Comparison of ENCODE assay signal across 11 mouse cellular contexts in the genomic region with DNA sequence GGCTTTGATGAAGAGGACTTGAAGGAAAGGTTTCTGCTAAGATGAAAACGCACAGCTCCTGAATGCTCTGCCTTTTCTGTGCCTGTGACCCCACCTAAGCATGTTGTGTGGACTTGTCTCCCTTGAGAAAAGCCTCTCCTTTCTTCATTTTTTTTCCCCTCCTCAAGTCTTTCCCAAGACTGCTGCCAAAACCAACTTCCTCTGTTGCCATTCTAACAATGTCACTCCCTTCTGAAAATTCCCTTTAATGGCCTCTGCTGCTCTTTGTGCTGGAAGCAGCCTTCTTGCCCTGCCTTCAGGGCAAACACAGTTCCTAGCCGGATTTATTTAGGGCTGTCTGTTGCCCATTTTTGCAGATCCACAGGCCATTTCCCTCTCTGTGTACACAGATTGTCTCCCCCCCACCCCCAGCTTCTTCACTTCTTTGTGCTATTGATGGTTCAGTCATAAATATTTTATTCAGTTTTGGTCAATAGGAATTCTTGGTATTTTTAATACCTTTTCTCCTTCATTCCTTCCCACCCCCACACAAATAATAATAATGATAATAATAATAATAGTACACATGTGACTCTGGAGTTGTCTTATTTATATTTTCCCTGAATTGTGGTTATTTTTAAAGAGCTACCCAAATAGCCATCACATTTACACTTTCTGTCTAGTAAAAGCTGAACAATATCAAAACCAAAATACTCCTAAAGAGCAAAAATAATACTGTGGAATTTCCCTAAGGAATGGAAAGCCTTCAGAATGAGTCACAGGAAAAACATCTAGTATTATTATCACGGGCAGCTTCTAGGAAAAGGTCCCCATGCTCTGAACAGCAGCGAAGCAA. TPM values are rescaled to one million over a fixed set of nuclear protein-coding genes. Genes with fewer than 3 reads are reported as not detected.
DNase-seq lines count a peak whose midpoint lies in the region; ATAC-seq and TF ChIP-seq lines count a peak whose summit lies in the region.
"Had no signal": no experiment of that assay in that cellular context is flagged by ENCODE, and none has a peak within 500 bp of the region (broad histone marks: within the 10 kb centered on the region; RNA-seq: fewer than 3 reads in every experiment).

No protein-coding gene starts in this region.

- H3K4me2 ChIP-seq in hindbrain, postnatal 0 days (ENCODE audit: low read depth, low read length), result no peak overlapping the region
- H3K4me2 ChIP-seq in hindbrain, embryonic 11.5 days (replicated peaks; ENCODE audit: low read depth, low read length), result no peak overlapping the region
- H3K4me2 ChIP-seq in embryonic facial prominence, embryonic 12.5 days (replicated peaks), result no peak overlapping the region
- H3K4me2 ChIP-seq in limb, embryonic 14.5 days (replicated peaks; ENCODE audit: low read depth, low read length, severe bottlenecking), result no peak overlapping the region
- H3K4me2 ChIP-seq in forebrain, embryonic 11.5 days (ENCODE audit: low read depth, low read length, severe bottlenecking), result no peak overlapping the region
- H3K4me2 ChIP-seq: limb, embryonic 12.5 days had no signal

- H3K27ac ChIP-seq in hindbrain, postnatal 0 days, result peak overlapping the region; percentile 26; the same call in 1 of the 2 replicates
- H3K27ac ChIP-seq in hindbrain, embryonic 11.5 days (ENCODE audit: low read depth, low read length), result no peak overlapping the region
- 0 out of 2 replicates have a peak overlapping the region, but pooled peaks have one; percentile 50 for H3K27ac ChIP-seq in embryonic facial prominence, embryonic 12.5 days
- H3K27ac ChIP-seq in limb, embryonic 14.5 days (replicated peaks; ENCODE audit: low read depth, low read length), result peak overlapping the region; percentile 33; the same call in 1 of the 2 replicates
- no peak overlapping the region for H3K27ac ChIP-seq in forebrain, embryonic 11.5 days (ENCODE audit: low read depth, low read length)
- H3K27ac ChIP-seq: limb, embryonic 12.5 days had no signal

- no peaks in the 10 kb centered on the region for H3K27me3 ChIP-seq in hindbrain, postnatal 0 days (ENCODE audit: insufficient read depth, low read length)
- no peaks in the 10 kb centered on the region for H3K27me3 ChIP-seq in hindbrain, embryonic 11.5 days (ENCODE audit: control insufficient read depth, insufficient read depth, low read length)
- H3K27me3 ChIP-seq in C2C12 (ENCODE audit: control insufficient read depth, insufficient read depth, insufficient read length), result no peaks in the 10 kb centered on the region
- H3K27me3 ChIP-seq in embryonic facial prominence, embryonic 12.5 days, result no peaks in the 10 kb centered on the region
- no peaks in the 10 kb centered on the region for H3K27me3 ChIP-seq in limb, embryonic 14.5 days (ENCODE audit: control insufficient read depth, insufficient read depth, low read length)
- H3K27me3 ChIP-seq in forebrain, embryonic 11.5 days (ENCODE audit: control insufficient read depth, insufficient read depth, low read length), result no peaks in the 10 kb centered on the region
- H3K27me3 ChIP-seq: limb, embryonic 12.5 days had no signal

- ATAC-seq in hindbrain, postnatal 0 days, result no peak
- ATAC-seq in hindbrain, embryonic 11.5 days (ENCODE audit: low FRiP score), result no peak
- ATAC-seq in embryonic facial prominence, embryonic 12.5 days (ENCODE audit: insufficient number of reproducible peaks, insufficient read depth, low FRiP score, low TSS enrichment), result no peak
- no peak for ATAC-seq in limb, embryonic 14.5 days (ENCODE audit: low FRiP score, low read depth)
- no peak for ATAC-seq in forebrain, embryonic 11.5 days (replicated peaks; ENCODE audit: low FRiP score)

- H3K79me3 ChIP-seq in C2C12 (ENCODE audit: low read depth), result no peaks in the 10 kb centered on the region

- DNase-seq in hindbrain, postnatal 0 days (ENCODE audit: low spot score), result no peak
- no peak for DNase-seq in hindbrain, embryonic 11.5 days (ENCODE audit: low spot score)
- peak; percentile 9 for DNase-seq in limb, embryonic 14.5 days (ENCODE audit: low spot score)
- no peak for DNase-seq in urinary bladder, postnatal 4 days (ENCODE audit: low spot score in 2 of 2)
- DNase-seq in forebrain, embryonic 11.5 days (ENCODE audit: low spot score), result no peak
- DNase-seq in right cerebral cortex, postnatal 25 days, result no peak
- DNase-seq: thymus, postnatal 25 days had no signal

- no peaks in the 10 kb centered on the region for H3K79me2 ChIP-seq in C2C12 (ENCODE audit: control insufficient read depth, insufficient read depth)

- TF ChIP-seq POLR2A in limb, embryonic 14.5 days (IDR thresholded peaks at IDR 0.05; ENCODE audit: borderline replicate concordance, extremely low read depth, insufficient read depth, insufficient read length), result no peak

- no peak overlapping the region for H3ac ChIP-seq in C2C12 (ENCODE audit: control insufficient read depth, insufficient read length, low read depth)

- H3K4me1 ChIP-seq in hindbrain, postnatal 0 days (ENCODE audit: insufficient read depth, low read length), result no peaks in the 10 kb centered on the region
- no peaks in the 10 kb centered on the region; the same call in 1 of the 2 replicates for H3K4me1 ChIP-seq in hindbrain, embryonic 11.5 days (replicated peaks; ENCODE audit: control insufficient read depth, insufficient read depth, low read length)
- peaks cover 4% of the 10 kb centered on the region; the same call in 1 of the 2 replicates for H3K4me1 ChIP-seq in embryonic facial prominence, embryonic 12.5 days
- H3K4me1 ChIP-seq in limb, embryonic 14.5 days (ENCODE audit: control insufficient read depth, insufficient read depth, low read length), result peaks cover 4% of the 10 kb centered on the region
- peaks cover 3% of the 10 kb centered on the region; the same call in 1 of the 2 replicates for H3K4me1 ChIP-seq in forebrain, embryonic 11.5 days (replicated peaks; ENCODE audit: control insufficient read depth, insufficient read depth, low read length)

- H3K4me3 ChIP-seq in hindbrain, postnatal 0 days (ENCODE audit: low read length), result no peak overlapping the region
- H3K4me3 ChIP-seq in hindbrain, embryonic 11.5 days (ENCODE audit: low read depth, low read length), result no peak overlapping the region
- H3K4me3 ChIP-seq in C2C12 (ENCODE audit: insufficient read depth, poor library complexity, severe bottlenecking), result no peak overlapping the region
- no peak overlapping the region for H3K4me3 ChIP-seq in embryonic facial prominence, embryonic 12.5 days
- H3K4me3 ChIP-seq in limb, embryonic 14.5 days (replicated peaks; ENCODE audit: low read length), result no peak overlapping the region
- H3K4me3 ChIP-seq in forebrain, embryonic 11.5 days (ENCODE audit: low read depth, low read length), result no peak overlapping the region
- H3K4me3 ChIP-seq: limb, embryonic 12.5 days had no signal

- no peak overlapping the region for H3K9ac ChIP-seq in hindbrain, postnatal 0 days (replicated peaks; ENCODE audit: low read length)
- H3K9ac ChIP-seq in hindbrain, embryonic 11.5 days (ENCODE audit: low read depth, low read length), result no peak overlapping the region
- H3K9ac ChIP-seq in embryonic facial prominence, embryonic 12.5 days, result no peak overlapping the region
- H3K9ac ChIP-seq in limb, embryonic 14.5 days (ENCODE audit: low read depth, low read length, severe bottlenecking), result no peak overlapping the region
- no peak overlapping the region for H3K9ac ChIP-seq in forebrain, embryonic 11.5 days (ENCODE audit: low read length)
- H3K9ac ChIP-seq: limb, embryonic 12.5 days had no signal

- 57% methylated on average over 4 of the region's 4 CpGs for WGBS in hindbrain, postnatal 0 days
- 63% methylated on average over 4 of the region's 4 CpGs for WGBS in hindbrain, embryonic 11.5 days
- 47% methylated on average over 4 of the region's 4 CpGs for WGBS in embryonic facial prominence, embryonic 12.5 days
- WGBS in limb, embryonic 14.5 days, result 50% methylated on average over 4 of the region's 4 CpGs
- 60% methylated on average over 4 of the region's 4 CpGs for WGBS in forebrain, embryonic 11.5 days

- no peak for TF ChIP-seq CTCF in hindbrain, postnatal 0 days (IDR thresholded peaks at IDR 0.05; ENCODE audit: low read depth)
- TF ChIP-seq CTCF in C2C12 (IDR thresholded peaks at IDR 0.05; ENCODE audit: control insufficient read depth, insufficient read depth, insufficient read length), result no peak

- H3K9me3 ChIP-seq in hindbrain, postnatal 0 days (ENCODE audit: low read length), result no peaks in the 10 kb centered on the region
- H3K9me3 ChIP-seq in hindbrain, embryonic 11.5 days (ENCODE audit: control insufficient read depth, low read length), result no peaks in the 10 kb centered on the region
- H3K9me3 ChIP-seq in embryonic facial prominence, embryonic 12.5 days, result no peaks in the 10 kb centered on the region
- H3K9me3 ChIP-seq in limb, embryonic 14.5 days (ENCODE audit: control insufficient read depth, low read length), result no peaks in the 10 kb centered on the region
- H3K9me3 ChIP-seq in forebrain, embryonic 11.5 days (ENCODE audit: control insufficient read depth, low read length), result no peaks in the 10 kb centered on the region
- H3K9me3 ChIP-seq: G1E; limb, embryonic 12.5 days had no signal

- no peaks in the 10 kb centered on the region for H3K36me3 ChIP-seq in hindbrain, postnatal 0 days (ENCODE audit: insufficient read depth, low read length)
- H3K36me3 ChIP-seq in hindbrain, embryonic 11.5 days (ENCODE audit: control insufficient read depth, insufficient read depth, low read length), result no peaks in the 10 kb centered on the region
- H3K36me3 ChIP-seq in C2C12 (ENCODE audit: control insufficient read depth, insufficient read depth), result no peaks in the 10 kb centered on the region
- no peaks in the 10 kb centered on the region for H3K36me3 ChIP-seq in embryonic facial prominence, embryonic 12.5 days
- no peaks in the 10 kb centered on the region for H3K36me3 ChIP-seq in limb, embryonic 14.5 days (ENCODE audit: control insufficient read depth, insufficient read depth, low read length)
- no peaks in the 10 kb centered on the region for H3K36me3 ChIP-seq in forebrain, embryonic 11.5 days (ENCODE audit: control insufficient read depth, insufficient read depth, low read length)
- H3K36me3 ChIP-seq: G1E; limb, embryonic 12.5 days had no signal

RNA-seq across cellular contexts. Expression of gene Ociad1, which starts 12.6 kb away (rescaled TPM):
- total RNA-seq in hindbrain, postnatal 0 days (2014; rRNA removed), result 138 and 140 TPM in 2 replicates
- 386 and 401 TPM in 2 replicates for polyA plus RNA-seq in hindbrain, postnatal 0 days (2015; fragmentation: Nextera tagmentation; extraction: Ambion mirVana)
- 148 and 177 TPM in 2 replicates for polyA plus RNA-seq in hindbrain, embryonic 11.5 days (2014; fragmentation: Nextera tagmentation; extraction: Ambion mirVana)
- polyA plus RNA-seq in C2C12 (2012; fragmentation: generic; extraction: Trizol), result 142 TPM
- polyA plus RNA-seq in embryonic facial prominence, embryonic 12.5 days (2016; fragmentation: Nextera tagmentation; extraction: Ambion mirVana), result 207 and 219 TPM in 2 replicates
- polyA plus RNA-seq in limb, embryonic 14.5 days (2012; rRNA removed), result 147 and 171 TPM in 2 replicates
- polyA plus RNA-seq in limb, embryonic 14.5 days (2014; fragmentation: Nextera tagmentation; extraction: Ambion mirVana), result 137 and 144 TPM in 2 replicates
- 143 and 144 TPM in 2 replicates for polyA plus RNA-seq in forebrain, embryonic 11.5 days (2014; fragmentation: Nextera tagmentation; extraction: Ambion mirVana)

RNA-seq across cellular contexts. Expression of gene Fryl, which starts 23.5 kb away (rescaled TPM):
- 69.4 and 80.6 TPM in 2 replicates for total RNA-seq in hindbrain, postnatal 0 days (2014; rRNA removed)
- 20.5 and 20.8 TPM in 2 replicates for polyA plus RNA-seq in hindbrain, postnatal 0 days (2015; fragmentation: Nextera tagmentation; extraction: Ambion mirVana)
- polyA plus RNA-seq in hindbrain, embryonic 11.5 days (2014; fragmentation: Nextera tagmentation; extraction: Ambion mirVana), result 40.2 and 53.2 TPM in 2 replicates
- polyA plus RNA-seq in C2C12 (2012; fragmentation: generic; extraction: Trizol), result 13.2 TPM
- polyA plus RNA-seq in embryonic facial prominence, embryonic 12.5 days (2016; fragmentation: Nextera tagmentation; extraction: Ambion mirVana), result 28.6 and 28.7 TPM in 2 replicates
- 26.1 and 26.4 TPM in 2 replicates for polyA plus RNA-seq in limb, embryonic 14.5 days (2012; rRNA removed)
- 26.7 TPM in 2 replicates for polyA plus RNA-seq in limb, embryonic 14.5 days (2014; fragmentation: Nextera tagmentation; extraction: Ambion mirVana)
- 48.0 and 49.6 TPM in 2 replicates for polyA plus RNA-seq in forebrain, embryonic 11.5 days (2014; fragmentation: Nextera tagmentation; extraction: Ambion mirVana)

Comparison
In these comparisons a context has a peak if more than half of its experiments do, and no peak if none do; other contexts are left out.
1. H3K27ac ChIP-seq: peak in hindbrain, postnatal 0 days (single experiment), embryonic facial prominence, embryonic 12.5 days (single experiment) and limb, embryonic 14.5 days (single experiment); none in hindbrain, embryonic 11.5 days (single experiment) and forebrain, embryonic 11.5 days (single experiment).